Mouse (Mus musculus) T-helper 17 cell (primary cell): ENCODE results near the gene Cdkn1b.

Experiments used
- in situ Hi-C, 2 experiments: fragments of 300-600 bp; cut with MboI, MseI; formaldehyde crosslinking; loops; 1 replicate in 1 of 2; 2 replicates in 1 of 2; pipeline ENCODE4 v1.15.1; 2025; ENCODE audit warnings: high pct_unique_total_duplicates in 2 of 2

Cdkn1b gene

DNA sequence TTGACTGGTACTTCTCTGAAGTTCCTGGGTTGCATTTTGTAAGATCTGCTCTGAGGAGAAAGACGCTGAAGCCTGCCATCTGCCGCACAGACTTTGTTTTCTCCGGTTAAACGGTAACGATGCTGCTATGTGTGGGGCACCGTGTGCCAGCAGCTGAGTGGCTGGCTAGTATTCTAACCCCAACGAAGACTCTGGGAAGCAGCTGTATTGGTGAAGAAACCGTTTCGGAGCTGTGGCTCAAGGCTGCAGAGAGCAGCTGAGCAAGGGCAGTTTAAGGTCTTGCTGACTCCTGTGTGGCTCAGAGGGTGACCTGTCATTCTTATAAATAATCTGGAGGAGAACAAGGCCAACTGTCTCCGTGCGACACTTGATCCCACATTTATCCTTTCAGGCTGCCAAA, 33.8 kb downstream of the Cdkn1b start:
- in situ Hi-C loops, result no loop called here

DNA sequence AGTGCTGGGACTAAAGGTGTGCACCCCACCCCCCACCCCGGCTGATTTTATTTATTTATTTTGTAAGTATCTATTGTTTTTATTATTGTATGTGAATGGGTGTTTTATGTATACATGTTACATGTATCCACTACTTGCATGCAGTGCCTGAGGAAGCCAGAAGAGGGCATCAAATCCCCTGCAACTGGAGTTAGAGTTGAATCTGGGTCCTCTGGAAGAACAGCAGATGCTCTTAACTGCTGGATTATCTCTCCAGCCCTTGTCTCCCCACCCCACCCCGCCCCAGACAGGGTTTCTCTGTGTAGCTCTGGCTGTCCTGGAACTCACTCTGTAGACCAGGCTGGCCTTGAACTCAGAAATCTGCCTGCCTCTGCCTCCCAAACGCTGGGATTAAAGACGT, 36.2 kb downstream of the Cdkn1b start:
- in situ Hi-C loops, result no loop called here

DNA sequence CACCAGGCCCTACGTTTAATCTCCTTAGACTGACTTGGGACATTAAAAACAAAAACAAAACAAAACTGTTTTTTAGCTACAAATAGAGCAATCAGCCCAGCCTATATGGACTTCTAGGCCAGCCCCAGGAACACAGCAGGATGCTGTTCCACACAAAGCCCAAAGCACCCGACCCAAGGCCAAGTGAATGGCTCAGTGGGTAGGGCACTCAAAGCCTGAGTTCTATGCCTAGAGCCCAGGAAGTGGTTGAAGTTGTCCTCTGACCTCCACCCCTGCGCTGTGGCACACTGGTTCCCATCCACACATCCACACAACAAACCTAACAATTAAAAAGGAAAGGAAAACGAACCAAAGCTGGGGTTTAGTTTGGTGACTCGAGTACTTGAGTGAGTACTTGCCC, 41.1 kb downstream of the Cdkn1b start:
- in situ Hi-C loops, result no loop called here

DNA sequence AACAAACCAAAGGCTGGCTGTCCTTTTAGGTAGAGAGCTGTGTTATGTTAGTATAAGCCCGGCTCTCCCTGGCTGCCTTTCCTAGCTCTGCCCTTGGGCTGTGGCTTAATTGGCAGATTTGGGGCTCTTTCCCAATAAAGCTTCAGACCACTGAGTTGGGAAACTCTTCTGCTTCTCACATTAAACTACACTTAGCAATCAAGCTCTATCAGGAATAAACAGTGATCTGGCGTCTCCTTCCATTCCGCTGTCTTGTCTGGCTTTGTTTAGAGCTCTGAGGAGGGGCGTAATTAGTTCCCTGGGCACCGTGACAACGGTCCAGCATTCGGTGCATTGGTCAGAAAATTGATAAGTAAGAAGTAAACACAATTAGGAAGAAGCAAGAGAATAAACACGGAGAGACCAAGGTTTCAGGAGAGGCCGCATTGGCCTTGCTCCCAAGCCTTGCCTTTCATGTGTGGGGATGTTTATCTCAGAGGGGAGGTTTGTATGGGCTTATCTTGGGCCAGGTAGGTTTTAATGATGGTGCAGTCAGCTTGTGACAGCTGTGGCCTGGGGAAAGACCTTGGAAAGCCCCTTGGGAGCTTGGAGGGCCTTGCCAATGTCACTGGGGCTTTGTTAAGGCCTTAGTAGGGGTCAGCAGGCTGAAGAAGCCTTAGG, 41.8 kb downstream of the Cdkn1b start:
- in situ Hi-C loops, result no loop called here

DNA sequence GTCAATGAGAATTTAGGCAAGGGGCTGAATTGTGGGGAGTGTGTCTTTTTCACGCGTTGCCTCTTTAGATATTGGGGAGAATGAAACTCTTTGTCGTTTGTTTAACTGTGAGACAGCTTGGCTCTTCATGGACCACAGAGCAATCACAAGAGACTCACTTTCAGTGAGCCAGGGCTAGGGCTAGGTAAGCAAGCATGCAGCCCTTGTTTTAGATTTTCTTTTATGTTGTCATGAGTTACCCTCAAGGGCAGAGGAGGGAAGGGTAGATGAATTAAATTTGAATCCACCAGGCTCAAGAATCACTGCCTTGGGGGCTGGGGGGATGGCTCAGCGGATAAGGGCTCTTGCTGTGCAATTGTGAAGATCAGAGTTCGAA, 42.3 kb downstream of the Cdkn1b start:
- in situ Hi-C loops, result no loop called here

DNA sequence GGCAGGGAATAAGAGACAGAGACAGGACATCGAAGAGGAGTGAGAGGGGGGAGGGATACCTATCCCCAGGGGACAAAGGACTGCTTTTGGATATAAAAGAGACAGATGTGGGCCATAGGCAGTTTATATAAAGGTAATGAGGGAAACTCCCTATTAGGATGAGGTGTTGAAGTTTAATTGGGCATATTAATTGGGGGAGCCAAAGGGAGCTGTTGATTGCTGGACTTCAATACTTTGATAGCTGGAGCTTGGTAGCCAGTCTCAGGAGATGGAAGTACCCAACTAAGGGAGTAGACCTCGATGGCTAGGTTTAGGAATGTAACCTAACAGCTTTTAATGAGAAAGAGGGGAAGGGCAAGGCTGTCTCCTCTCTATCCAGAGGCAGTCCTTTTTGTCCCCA, 43.7 kb downstream of the Cdkn1b start:
- in situ Hi-C loops, result no loop called here

DNA sequence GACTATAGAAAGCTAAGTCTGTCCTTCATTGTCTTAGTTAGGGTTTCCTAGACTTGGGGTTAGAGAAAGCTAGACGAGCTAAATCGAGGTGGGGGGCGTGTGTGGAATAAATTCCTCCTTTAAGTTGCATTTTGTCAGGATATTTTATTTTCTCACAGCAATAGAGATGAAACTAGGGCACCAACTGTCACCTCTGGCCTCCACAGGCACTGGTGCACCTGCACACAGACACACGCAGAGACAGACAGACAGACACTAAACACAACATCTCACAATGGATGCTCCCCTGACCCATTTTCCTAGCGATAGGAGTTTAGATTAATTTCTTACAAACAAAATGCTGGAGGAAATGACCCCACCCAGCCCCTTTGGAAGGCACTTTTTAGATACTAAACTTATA, 46.5 kb downstream of the Cdkn1b start:
- in situ Hi-C loops, result no loop called here

DNA sequence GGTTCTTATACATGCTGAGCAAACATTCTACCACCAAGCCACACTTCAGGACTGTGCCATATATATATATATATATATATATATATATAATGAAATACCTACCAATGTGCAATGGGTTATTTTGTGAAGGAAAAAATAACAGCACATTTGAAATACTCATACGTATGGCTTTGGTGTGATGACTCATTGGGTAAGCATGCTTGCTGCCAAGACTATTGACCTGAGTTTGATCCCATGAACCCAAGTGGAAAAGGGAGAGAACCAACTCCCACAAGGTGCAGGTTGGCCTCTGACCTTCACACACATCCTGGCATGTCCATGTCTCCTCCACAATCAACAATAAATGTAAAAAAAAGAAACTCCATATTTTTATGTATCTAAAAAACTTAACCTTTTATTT, 48.1 kb downstream of the Cdkn1b start:
- in situ Hi-C loops, result no loop called here

DNA sequence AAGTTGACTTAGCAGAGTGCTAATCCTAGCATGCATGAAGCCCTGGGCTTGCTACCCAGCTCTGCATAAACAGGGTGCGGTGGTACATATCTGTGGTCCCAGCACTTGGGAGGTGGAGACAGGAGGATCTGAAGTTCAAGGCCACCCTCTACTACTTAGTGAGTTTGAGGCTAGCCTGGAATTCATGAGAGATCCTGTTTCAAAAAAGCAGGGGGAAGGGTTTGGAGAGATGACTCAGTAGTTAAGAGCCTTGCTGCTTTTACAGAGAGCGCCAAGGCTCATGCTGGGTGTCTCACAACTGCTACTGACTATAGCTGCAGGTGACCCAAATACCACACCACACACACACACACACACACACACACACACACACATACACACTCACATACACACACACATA, 49.3 kb downstream of the Cdkn1b start:
- in situ Hi-C loops, result no loop called here

DNA sequence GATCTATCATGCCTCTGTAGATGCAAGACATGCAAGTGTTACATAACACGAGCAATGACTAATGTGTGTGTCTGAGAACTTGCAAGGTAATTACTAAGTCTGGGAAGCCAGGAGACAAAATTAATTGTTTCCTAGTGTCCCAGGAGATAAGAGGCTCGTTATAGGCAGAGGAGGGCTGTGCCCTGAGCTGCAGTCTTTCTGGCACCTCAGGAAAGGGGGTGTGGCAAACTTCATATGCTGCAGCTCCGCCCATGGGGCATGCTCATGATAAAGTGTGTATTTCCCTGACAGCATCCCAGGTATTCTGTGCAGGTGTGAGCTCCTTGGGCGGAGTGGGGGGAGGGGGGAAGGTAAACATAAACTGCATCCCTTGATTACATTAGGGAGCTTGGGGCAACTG, 51.9 kb downstream of the Cdkn1b start:
- in situ Hi-C loops, result no loop called here
